Mouse (Mus musculus): ENCODE measurements around the gene Igsf21.
A peak's percentile ranks its signal among the peaks of the same experiment; 100 is the strongest.

Gene Igsf21

GRCm38 (mm10) chr4:140094835-140095234, 151.7 kb downstream of the Igsf21 start:
- DNase-seq = no peak

- no peak for DNase-seq
These were observed 154.2 kb downstream of the Igsf21 start for GRCm38 (mm10) chr4:140092367-140092766.

DNA sequence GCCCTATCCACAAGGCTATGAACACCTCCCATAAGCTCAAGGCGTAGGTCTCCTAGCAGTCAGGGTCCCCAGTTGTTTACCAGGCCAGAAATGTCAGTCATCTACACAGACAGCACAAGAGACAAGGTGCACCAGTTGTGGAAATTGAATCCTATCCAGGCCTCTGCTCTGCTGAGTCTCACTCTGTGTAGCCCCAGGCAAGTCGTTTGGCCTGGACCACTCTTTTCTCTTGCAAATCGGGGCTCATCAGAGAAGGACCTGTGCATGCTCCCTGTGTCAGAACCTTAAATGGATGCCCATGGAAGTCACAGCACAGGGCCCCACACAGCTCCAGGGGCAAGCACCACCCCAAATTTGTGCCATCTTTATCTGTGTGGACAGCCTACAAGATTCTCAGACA, 154.9 kb downstream of the Igsf21 start:
- DNase-seq = no peak

DNA sequence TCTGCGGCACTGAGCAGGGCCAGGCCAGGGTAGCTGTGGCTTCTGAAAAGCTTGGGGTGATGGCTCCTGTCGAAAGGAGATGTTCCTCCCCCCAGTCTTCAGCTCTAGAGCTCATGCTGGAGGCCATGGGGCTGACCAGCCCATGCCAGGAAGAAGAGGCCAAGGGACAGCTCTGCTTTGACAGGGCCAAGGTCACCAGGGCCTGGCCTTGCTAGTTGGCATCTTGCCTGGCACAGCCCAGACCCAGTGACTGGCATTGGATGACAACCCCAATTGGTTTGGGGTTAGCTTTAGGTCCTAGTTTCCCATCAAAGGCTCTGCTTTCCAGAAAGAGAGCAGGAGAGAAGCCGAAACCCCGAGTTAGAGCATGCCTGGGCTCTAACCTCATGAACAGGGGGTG, 156.9 kb downstream of the Igsf21 start:
- DNase-seq = no peak

DNA sequence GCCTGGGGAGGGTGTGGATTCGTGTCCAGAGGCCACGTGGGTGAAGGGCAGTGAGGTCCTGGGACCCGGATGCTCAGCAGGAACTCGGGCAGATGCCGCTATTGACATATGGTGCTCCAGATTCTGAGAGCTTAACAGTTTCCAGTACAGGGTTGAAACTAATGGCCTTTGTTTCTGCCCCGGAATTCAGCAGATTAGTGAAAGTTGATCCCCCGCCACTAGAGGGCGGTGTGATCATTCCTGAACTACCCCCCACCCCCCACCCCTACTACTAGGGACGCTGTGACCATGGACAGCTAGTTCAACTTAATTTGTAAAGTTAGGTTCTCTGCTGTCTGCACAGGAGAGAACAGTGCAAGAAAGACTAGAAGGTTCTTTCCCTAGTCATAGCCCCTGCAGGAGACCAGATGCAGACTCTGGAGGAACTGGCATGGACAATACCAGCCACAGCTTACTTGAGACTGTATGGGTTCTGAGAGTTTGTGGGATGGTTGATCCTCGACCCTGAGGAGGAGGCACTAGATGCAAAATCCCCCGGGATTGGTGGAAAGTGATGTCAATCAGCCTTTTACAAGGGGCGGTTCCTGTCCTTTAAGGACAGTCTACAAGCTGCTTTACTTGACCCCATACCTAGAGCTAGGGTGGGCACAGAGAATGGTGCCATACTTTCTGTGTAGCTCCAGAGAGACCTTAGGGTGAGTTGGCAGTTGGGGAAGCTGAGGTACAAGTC, 157.7 kb downstream of the Igsf21 start:
- DNase-seq = no peak

GRCm38 (mm10) chr4:140086192-140086591, 160.4 kb downstream of the Igsf21 start:
- peak; percentile 55 for DNase-seq

- no peak for DNase-seq
These were observed 162.0 kb downstream of the Igsf21 start for GRCm38 (mm10) chr4:140084521-140085011.

GRCm38 (mm10) chr4:140084064-140084463, 162.5 kb downstream of the Igsf21 start:
- DNase-seq = no peak

DNA sequence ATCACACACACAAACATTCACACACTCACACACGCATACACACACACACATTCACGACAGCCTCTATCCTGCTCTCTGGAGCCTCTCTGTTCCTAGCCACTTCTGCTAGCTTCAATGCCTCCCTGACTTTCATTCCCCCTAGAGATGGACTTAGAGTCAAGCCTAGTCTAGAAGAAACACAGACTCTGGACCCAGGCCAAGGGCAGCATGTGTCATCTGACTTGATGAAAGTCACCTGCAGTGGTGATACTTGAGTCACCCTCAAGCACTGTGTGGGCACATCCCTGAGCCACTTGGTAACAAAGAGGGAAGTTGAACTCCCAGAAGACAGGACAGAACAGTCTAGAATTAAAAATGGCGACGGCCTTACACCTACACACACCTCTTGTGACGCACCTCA, 168.2 kb downstream of the Igsf21 start:
- DNase-seq = no peak

GRCm38 (mm10) chr4:140077615-140078014, 169.0 kb downstream of the Igsf21 start:
- no peak for DNase-seq

- DNase-seq = peak; percentile 49
These were observed 169.6 kb downstream of the Igsf21 start for GRCm38 (mm10) chr4:140076852-140077563.

DNA sequence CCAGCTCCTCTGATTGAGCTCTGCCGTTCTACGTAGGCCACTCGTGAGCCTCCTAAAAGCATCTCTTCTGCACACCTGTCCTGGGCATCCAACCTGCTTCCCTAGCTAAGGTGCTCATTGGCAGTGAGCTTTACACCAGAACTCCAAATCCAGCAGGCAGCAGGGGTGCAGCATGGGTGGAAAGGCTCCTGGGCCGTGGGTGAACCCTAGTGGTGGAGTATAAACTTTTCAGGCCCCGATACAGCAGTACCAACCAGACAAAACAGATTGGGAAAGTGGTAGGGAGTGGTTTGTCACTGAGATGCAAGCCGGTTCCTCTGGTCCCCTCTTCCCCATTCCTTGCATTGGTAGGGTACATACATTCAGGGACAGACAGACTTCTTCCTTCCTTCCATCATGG, 170.2 kb downstream of the Igsf21 start:
- no peak for DNase-seq

GRCm38 (mm10) chr4:140071047-140071446, 175.5 kb downstream of the Igsf21 start:
- DNase-seq = no peak

GRCm38 (mm10) chr4:140070331-140070652, 176.3 kb downstream of the Igsf21 start:
- DNase-seq = peak; percentile 82

DNA sequence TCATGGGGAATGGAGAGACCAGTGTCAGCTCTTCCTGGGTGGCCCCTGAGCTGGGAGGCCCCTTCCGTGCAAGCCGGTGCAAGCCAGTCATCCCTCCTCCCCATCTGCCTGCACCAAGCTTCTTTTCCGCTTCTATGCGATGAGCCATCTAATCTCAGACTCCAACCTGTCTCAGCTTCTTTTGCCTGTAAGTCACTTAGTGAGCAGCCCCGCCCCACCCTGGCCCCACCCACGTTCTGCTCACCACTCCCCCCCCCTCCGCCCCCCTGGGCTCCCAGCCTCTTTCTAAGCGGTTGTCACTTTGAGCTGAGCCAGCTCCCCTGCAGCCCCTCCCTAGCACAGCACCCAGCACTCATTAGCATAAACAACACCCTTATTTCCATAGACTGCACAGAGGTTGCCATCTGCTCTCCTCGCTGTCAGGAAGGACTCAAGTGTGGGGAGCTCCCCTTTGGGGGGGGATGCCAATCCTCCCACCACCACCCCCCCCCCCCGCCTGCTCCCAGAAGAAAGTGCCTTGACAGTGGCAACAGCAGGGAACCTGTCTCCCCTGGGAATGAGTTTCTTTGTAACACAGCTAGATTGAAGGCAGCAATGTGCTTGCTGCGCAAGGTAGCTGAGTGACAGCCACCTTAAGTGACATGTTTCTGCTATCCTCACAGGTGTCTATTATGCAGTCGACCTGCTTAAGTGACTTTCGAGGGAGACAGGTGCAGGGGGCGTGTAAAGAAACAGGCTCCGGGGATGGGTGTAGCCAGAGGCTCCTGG, 176.8 kb downstream of the Igsf21 start:
- DNase-seq = peak; percentile 79

DNA sequence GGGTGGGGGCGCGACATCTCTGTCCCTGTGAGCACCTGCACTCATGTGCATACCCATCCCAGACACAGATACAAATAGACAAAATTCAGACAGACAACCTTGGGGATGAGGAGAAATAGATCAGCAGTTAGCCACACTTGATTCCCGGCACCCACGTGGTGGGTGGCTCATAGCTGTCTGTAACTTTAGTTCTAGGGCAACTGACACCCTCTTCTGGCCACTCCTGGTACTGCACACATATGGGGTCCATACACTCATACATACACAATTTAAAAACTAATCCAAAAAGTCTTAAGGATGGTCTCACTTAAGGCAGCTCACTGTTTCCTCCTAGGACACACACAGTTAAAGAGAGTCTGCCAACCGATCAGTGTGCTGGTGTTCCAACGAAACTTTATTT, 178.1 kb downstream of the Igsf21 start:
- DNase-seq = no peak

DNA sequence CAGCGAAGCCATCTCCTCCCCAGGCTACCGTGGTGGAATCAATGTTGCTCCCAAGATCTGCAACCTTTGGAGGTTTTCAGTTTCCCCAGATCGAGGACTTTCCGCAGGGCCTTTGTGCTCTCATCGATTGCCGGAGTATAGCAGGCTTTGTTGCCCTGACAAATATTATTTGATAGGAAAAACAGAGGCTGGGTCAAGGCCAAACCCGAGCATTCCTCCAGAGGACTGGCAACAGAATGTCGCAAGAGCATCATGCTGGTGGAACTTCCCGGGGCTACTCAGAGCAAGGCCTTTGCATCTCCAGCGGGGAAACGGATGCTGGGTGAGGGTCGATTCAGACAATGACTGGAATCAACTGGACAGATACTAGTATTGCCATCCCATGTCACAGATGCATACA, 180.6 kb downstream of the Igsf21 start:
- no peak for DNase-seq

- no peak for DNase-seq
These were observed 183.4 kb downstream of the Igsf21 start for GRCm38 (mm10) chr4:140063153-140063671.

DNA sequence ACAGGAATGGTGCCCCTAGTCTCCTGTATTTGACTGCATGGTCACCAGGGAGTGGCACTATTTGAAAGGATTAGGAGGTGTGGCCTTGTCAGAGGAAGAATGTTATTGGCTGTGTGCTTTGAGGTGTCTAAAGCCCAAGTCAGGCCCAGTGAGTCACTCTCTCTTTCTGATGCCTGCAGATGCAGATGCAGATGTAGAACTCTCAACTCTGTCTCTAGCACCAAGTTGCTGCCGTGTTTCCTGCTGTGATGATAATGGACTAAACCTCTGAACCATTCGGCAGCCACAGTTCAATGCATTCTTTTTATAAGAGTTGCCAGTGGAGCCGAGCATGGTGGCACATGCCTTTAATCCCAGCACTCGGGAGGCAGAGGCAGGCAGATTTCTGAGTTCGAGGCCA, 186.3 kb downstream of the Igsf21 start:
- no peak for DNase-seq

- DNase-seq = no peak
These were observed 193.5 kb downstream of the Igsf21 start for GRCm38 (mm10) chr4:140053042-140053441.

DNA sequence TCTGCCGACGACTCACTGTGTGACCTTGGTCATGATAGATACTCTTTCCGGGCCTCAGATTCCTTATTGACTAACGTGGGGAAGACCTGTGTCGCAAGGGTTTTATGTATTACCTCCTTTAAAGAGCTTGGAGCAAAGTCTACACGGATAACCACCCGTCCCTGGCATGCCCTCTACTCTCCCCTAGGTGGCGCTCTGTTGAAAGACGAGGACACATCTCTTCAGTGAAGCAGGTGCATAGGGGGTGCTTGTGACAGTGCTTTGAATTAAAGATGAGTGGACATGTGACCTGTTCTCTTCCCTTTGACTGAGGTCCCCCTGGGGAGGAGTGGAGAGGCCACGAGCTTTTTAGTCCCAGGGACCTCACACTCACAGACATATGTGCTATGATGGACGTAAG, 194.0 kb downstream of the Igsf21 start:
- DNase-seq = no peak

- DNase-seq = no peak
These were observed 198.7 kb downstream of the Igsf21 start for GRCm38 (mm10) chr4:140047807-140048362.

GRCm38 (mm10) chr4:140043953-140044352, 202.6 kb downstream of the Igsf21 start:
- no peak for DNase-seq
